Mouse (Mus musculus) CH12.LX (cell line): Measurements from ENCODE around the gene Elp4.

Source experiments
- CHD1 ChIP-seq: IDR thresholded peaks from 2 replicates; pipeline ENCODE4 v1.6.1; 2012; ENCODE audit warnings: low read depth, low read length, improper control_type of control experiment, inconsistent platforms
- MYC ChIP-seq: IDR thresholded peaks from 2 replicates; pipeline ENCODE4 v1.6.1; 2011; ENCODE audit warnings: low read depth, mild to moderate bottlenecking, improper control_type of control experiment, low read length
- NRF1 ChIP-seq: IDR thresholded peaks from 2 replicates; pipeline ENCODE4 v1.6.1; 2014; ENCODE audit warnings: low read depth, mild to moderate bottlenecking, inconsistent platforms, low read length, improper control_type of control experiment, moderate library complexity
- PAX5 ChIP-seq: IDR thresholded peaks from 2 replicates; pipeline ENCODE4 v1.6.1; 2012; ENCODE audit warnings: low read length, inconsistent platforms, mixed read lengths
- UBTF ChIP-seq: IDR thresholded peaks from 2 replicates; pipeline ENCODE4 v1.6.1; 2012; ENCODE audit warnings: low read depth, mild to moderate bottlenecking, inconsistent platforms, low read length, improper control_type of control experiment, moderate library complexity

GRCm38 (mm10) chr2:105779320-105779891 is 125.0 kb downstream of the Elp4 start:
- no peak for TF ChIP-seq PAX5
- TF ChIP-seq NRF1 = no peak
- TF ChIP-seq UBTF = no peak
- TF ChIP-seq MYC = no peak
- no peak for TF ChIP-seq CHD1
